Mouse (Mus musculus): ENCODE results near the gene Ciapin1. TPM values are rescaled to one million over a fixed set of nuclear protein-coding genes. Genes with fewer than 3 reads are reported as not detected.
A peak's percentile ranks its signal among the peaks of the same experiment; 100 is the strongest.

Gene Ciapin1
- total RNA-seq (2021), result 10 to 100 TPM; 71.9 to 73.9 TPM

DNA sequence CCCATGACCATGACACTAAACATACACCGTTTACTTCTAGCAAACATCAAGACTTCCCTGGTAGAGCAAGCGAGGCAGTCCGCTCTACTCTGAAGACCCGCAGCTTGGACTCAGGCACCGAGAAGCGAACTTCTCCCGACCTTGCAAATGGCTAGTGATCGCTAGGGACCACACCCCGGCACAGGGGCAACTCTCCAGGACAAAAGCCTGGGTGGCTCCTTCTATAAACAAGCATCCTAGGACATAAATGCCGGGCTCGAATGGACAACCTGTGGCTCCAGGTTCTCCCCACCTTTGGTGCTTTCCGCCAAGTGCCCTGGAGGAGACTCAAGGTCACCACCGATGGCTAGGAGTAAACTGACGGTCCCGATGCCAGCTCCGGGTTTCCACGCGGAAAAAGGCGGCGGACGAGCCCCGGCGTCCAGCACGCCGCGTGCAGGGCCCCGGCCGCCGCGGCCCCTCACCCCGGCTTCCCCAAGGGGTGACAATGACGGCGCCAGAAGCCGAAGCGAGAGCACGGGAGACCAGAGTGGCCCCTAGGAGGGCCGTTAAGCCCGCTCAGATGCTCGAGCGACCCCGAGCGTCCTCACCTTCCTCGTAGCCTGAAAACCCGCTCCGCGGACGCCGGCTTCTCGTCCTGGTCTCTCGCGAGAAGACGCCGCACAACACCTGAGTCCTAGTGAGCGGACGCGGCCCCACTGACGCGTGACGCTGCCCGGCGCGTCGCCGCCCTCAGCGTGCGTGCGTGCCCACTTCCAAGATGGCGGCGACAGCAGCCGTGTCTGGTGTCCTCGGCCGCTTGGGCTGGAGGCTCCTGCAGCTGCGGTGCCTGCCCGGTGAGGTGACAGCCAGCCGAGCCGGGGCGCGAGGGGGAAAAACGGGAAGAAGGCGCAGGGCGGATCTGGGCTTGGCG lies at the start of gene Ciapin1, which contains the start of gene Coq9:
TSS of gene Ciapin1 (minus strand) at position 697 of the 913 bp plus-strand sequence.
TSS of gene Coq9 (plus strand) at position 660 of the 913 bp plus-strand sequence.
- peak; percentile 90 to 94 for DNase-seq

DNA sequence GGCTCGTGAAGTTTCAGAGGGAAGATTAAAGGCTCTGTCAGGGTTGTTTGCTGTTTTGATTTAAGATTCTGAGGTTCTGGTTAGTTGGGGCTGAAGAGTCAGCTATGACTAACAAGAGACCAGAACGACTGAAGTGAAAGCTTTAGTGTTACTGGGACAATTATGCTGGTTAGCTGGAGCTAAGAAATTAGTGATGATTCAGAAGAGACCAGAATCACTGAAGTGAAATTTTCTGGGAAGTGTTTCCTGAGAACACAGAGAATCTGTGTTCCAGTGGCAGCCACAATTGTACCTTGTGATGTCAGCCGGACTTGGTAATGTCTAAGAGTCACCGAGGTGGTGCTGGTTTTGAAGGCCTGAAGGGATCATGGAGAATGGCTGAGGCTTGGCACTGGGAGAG lies 42.6 kb upstream of the Ciapin1 start:
- DNase-seq, result no peak

DNA sequence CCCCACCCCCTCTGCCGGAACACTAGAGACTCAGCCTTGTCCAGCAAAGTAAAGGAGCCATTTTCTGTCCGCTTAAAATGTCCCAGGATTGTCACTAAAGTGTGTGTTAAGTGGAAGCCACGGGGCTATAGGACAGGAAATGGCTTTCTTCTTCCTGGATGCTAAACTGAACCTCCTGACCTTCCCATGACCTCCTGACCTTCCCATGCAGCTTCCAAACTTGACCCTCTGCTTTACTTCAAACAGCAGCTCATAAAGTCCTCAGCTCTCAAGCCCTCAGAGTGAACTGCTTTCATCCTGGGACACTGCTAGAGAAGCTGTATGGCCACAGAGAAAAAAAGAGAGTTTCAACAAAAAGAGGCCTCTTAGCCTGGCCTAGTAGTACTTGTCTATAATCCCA lies 38.7 kb upstream of the Ciapin1 start:
- DNase-seq, result no peak

DNA sequence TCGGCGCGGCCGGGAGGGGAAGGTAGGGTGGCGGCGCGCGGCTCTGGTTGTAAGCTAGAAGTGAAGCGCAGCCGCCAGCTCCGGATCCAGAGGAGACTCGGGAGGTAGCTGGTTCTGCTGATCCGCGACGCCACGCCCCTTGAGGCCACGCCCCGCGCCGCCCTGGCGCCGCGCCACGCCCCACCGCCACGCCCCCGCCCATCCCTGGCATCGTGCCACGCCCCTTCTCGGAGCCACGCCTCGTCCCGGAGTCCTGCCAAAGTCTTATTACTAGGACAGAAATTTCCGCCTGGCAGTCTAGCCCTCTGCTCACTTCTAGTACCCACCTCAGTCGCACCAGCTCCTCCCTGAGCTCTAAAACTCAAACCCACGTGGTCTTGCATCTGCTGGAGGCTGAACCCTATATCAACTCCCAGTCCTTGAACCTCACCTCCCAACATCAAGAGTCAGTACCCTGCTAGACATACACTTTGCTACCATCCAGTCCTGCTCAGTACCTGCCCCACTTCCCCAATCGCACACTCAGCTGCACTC lies 38.1 kb upstream of the Ciapin1 start, which contains the start of gene Dok4:
TSS of gene Dok4 (minus strand) at position 134 of the 534 bp plus-strand sequence.
- peak; percentile 54 to 66 for DNase-seq

DNA sequence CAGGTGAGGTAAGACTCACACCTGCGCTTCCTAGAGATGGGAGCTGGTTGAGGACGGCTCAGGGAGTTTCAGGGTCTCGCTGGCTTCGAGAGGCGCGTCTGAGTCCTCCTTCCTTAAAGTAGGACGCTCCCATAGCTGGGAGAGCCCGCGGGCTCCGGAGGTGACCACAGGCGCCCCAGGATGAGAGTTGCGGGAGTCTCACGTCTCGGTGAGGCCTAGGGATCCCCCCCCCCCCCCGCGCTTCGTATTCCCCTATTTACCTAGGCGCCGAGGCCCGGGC lies 37.7 kb upstream of the Ciapin1 start:
- no peak for DNase-seq

DNA sequence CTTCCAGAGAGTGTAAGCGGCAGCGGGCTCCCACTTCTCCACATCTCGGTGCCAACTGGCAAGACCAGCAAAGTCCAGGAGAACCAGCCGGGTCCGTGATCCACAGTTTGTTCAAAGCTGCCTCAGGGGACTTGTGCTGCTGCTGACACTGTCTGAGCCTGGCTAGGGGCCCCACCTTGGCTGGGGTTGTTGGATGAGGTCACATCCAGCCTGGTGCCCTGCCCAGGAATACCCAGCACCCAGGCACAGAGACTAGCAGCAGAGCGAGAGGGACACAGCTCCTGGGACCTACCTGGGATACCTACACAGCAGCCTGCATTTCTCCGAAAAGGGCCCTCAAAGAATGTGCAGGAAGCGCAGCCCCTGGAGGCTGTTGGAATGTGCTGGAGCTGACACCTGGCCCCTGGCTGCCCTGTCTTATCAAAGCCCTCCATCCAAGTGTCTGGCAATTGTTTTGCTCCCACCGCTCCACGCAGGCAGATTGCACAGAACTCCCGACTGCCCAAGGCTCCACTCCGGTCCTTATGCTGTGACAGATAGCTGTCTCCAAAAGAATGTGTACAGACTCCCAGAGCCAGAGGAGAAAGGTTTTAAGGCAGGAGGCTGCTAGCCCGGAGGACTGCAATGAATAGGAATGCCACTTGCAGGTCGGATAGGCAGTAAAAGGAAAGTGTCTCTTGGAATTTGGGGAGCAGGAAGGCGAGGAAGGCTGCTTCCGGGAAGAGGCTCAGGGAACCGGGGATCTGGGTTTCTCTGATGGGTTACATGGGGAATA lies 37.1 kb upstream of the Ciapin1 start:
- no peak for DNase-seq

DNA sequence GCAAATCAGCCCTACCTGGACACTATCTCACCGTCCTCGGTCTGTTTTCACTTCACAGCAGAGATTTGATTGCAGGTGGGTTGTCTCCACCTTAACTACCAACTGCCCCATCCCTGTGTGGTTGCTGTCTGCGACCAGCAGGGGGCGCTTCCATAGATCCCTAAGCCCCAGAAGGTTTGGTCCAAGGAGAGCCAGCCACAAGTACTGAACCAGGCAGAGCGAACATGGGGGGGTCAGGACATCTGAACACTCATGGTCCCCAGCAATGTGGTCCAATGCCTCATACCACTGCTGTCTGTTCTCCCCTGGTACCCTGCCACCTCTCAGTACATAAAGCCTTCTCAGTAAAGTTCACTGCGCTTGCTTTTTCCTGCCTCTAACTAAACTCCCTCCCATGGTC lies 36.2 kb upstream of the Ciapin1 start:
- peak in 1 of 2 experiments; percentile 63 for DNase-seq

DNA sequence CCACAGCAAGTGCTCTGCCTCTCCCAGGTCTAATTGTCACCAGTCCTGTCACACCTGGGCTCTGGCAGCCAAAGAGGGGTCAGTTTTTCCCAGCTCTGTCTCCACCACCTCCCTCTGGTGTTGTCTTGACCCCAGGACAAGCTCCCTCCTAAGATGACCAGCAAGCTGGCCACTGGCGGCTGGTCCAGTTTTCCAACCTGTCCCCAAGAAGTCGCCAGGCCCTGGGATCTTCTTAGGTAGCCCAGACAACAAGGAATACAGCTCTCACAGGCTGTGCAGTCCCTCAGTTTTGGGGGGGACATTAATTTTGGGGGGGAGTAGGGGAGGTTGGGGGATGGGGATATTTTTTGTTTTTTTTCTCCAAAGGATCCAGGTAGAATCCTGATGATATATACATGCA lies 34.4 kb upstream of the Ciapin1 start:
- no peak for DNase-seq

DNA sequence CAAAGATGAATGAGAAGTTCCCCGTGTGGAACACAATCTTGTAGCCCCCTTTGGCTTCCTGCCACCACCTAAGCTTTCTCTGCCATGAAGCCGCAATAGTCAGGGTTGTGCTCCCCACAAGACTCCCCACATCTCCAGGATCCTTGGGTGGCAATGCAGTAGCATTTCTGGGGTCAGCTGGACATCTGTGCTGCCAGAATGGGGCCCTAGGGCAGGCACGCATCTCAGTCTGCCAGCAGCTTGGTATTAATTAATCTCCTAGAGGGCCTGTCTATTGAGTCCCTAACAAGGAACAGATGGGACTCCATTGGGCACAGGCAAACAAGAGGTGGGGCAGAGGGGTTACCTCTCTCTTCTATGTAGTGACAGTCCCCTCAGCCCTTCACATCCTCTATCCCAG lies 34.0 kb upstream of the Ciapin1 start:
- DNase-seq, result no peak

DNA sequence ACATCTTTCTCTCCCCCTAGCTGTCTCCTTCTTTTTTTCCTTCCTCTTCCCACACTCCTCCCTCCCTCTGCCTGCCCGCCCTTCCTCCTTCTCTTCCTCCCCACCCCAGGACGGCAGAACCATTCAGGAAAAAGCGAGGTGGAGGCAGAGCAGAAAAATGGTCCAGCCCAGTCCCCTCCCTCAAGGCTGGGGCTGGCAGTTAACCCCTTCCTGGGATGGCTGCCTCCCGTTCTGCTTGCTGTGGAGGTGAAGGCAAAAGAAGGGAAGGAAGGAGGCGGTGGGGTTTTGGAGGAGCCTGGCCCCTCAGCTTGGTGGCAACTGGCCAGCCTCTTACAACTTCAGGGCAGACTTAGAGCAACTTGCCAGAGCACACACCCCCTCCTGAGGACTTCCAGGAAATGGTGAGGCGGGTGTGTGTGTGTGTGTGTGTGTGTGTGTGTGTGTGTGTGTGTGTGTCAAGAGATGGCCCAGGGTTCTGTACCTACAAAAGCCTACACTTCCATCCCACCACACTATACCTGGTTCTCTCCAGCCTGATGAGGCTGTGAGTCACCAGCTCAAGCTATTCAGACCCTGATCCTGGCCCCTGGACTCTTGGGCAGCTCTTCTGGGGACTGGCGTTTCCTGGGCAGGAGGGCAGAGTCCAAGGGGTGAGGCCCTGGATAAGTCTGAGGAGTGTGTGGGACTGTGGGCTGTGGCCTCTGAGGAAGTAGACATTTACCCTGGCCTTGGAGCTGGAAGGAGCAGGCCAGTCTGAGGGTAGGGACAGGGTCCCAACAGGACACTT lies 33.1 kb upstream of the Ciapin1 start:
- DNase-seq, result peak; percentile 74 to 81

DNA sequence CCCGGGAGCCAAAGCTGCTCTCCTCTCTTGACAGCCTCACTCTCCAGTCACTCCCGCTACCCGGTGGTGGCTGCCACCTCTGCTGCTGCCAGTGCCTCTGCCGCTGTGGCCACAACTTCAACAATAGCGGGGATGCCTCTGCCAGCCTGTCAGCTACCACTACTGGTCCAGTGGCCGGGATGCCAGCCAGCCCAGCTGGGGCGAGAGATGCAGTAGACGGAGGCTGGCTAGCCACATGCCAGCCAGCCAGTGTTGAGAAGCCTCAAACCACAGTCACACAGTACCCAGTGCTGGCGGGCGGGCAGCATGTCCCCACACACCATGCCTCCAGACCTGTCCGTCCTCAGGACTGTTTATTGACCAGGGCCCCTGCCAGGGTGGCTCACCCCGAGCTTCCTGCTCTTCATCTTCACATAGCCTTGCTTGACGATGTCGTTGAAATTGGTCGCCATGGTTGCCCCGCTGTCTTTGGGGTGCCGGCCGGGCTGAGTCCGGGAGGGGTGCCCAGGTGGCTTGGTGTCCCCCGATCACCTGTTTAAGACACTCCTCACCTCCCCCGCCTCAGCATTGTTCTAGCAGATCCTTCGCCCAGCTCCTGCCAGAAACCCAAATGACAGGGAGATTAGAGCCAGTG lies 32.4 kb upstream of the Ciapin1 start:
- DNase-seq, result peak; percentile 67 to 72

DNA sequence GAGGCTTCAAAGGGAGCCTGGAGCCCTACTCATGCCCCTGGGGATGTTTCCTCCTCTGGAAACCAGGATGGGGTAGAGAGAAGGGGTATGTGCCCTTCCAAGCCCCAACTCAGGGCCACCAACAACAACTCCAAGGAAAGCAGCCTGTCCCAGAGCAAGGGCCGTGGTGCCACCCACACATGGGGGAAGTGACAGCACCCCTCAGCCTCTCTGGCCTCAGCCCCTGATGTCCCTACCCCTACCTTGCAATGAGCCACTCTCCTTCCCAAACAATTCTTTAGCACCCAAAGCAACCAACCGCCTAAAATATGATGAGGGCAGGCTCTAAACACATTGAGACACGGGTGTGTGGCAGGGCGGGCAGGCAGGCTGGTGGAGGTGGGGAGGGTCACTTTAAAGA lies 31.8 kb upstream of the Ciapin1 start:
- no peak for DNase-seq

DNA sequence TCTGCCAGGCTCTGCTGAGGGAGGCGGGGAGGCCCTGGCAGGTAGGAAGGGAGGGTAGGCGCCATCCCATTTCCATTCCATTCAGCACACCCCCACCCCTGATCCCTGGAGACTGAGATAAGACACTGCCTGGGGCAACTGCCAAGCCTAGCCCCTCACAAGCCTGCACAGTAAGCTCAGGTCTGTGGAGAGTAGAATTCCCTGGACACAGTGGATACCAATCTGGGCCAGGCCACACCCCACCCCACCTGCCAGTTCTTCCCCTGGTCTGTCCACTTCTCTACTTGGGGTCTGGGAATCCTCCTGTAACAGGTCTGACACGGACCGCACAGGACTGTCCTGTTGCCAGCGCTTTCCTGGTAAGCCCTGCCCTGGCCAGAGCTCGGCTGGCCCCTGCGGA lies 31.0 kb upstream of the Ciapin1 start:
- DNase-seq, result no peak

DNA sequence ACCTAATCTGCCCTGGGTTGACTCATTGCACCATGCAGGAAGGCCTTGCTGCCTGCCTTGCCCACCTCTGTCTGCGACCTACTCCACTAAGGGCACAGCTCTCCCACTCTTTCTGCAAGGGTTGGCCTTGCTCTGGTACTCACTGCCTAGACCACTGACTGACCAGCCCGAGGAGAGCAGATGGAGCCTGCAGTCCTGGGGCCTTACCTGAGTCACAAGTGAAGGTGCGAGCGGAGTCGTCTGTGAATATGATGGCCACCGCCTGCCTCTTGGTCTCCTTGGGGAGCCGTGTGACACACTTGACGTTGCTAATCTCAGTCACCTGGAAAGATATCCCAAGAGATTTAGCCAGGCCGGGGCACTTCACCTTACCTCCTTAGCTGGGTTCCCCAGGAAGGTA lies 28.8 kb upstream of the Ciapin1 start:
- DNase-seq, result no peak

DNA sequence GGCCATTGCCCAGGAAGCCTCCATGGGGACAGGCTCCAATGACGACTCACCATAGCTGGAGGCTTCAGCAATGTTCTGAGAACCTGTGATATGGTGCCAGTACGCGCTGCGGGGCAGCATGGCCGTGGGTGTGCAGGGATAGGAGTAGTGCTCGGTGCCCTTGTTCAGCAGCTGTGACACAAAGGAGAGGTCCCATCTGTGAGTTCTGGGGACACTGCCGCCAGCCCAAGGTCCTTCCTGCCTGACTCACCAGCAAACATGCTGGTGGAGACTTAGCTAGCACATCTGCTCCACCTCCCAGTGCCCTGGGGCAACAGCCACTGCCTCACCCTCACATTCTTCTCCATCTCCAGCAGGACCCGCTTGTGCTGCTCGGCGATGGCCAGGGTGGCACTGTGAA lies 27.1 kb upstream of the Ciapin1 start:
- no peak for DNase-seq

DNA sequence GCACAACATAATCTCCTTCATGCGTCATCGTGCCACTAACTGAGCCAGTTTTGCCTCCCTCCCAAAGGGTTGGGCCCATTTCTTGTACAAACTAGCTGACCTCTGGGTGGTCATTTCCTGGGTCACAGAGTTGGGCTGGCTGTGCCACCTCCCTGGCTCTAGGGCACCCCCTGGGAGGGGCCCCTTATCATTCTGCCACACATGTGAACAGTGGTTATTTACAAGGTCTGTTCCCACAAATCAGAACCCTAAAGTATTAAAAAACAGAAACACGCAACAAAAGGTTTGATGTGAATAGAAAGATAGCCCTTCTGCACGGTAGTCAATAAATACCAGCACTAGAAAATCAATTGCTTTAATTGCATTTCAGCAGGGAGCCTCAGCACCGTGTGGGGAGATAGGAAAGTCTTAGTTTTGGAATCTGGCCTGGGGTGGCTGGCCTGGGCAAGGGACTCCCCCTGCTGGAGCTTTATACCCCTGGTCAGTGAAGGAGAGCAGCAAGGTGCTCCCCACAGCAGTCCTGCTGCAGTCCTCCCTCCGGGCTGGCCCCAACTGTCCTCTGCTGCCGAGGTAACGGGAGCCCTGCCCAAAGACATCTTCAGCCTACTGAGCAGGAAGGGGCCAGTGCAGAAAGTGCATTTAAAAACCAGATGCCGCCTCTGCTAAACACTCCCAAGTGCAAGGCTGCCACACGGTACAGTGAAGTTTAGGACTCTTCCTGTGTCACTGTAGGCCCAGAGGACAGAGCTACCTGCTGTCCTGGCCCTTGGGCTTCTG lies 25.9 kb upstream of the Ciapin1 start:
- no peak for DNase-seq

DNA sequence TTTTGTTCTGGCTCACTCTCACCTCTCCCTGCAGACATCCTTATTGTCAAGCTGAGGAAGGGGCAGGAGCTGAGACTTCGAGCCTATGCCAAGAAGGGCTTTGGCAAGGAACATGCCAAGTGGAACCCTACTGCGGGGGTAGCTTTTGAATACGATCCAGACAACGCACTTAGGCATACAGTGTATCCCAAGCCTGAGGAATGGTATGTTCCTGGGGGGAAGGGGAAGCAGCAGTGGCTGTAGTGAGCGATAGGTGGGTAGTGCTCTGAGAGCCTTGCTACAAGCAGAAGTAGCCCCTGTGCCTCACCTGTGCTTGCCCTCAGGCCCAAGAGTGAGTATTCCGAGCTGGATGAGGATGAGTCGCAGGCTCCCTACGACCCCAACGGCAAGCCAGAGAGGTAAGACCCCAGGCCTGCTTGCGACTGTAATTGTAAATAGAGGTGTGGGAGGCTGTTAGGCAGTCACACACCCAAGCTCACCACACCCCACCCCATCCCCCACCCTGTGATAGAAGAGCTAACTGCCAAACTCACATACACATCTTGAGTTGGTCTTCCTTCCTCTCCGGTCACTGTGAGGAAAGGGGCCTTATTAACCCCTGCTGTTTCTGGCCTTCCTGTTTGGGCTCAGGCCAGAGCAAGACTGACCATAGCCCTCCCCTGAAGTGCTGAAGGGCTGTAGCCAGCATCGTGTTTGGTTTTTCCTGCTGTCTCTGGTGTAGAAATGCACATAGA lies 24.5 kb upstream of the Ciapin1 start:
- no peak for DNase-seq

DNA sequence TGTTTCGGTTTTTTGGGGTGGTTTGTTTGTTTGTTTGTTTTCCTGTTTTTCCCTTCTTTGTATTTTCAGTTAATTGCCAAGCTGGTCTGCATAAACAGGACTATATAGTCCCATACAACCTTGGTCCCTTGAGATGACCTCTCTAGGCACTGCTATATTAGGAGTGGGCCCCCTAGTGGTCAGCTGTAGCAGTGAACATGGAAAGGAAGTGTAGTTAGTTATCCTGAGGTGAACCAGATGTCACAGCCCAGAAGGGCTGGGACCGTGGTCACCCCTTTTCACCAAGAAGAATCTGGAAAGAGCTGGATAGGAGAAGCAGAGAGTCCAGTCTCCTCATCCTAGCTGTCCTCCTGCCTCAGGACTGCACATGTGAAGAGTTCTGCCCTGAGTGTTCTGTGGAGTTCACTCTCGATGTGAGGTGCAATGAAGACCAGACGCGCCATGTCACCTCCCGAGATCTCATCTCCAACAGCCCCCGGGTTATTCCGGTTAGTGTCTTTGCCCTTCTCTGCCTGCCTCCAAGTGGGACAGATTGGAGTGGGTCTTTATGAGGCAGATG lies 23.3 kb upstream of the Ciapin1 start:
- peak in 1 of 2 experiments; percentile 39 for DNase-seq

DNA sequence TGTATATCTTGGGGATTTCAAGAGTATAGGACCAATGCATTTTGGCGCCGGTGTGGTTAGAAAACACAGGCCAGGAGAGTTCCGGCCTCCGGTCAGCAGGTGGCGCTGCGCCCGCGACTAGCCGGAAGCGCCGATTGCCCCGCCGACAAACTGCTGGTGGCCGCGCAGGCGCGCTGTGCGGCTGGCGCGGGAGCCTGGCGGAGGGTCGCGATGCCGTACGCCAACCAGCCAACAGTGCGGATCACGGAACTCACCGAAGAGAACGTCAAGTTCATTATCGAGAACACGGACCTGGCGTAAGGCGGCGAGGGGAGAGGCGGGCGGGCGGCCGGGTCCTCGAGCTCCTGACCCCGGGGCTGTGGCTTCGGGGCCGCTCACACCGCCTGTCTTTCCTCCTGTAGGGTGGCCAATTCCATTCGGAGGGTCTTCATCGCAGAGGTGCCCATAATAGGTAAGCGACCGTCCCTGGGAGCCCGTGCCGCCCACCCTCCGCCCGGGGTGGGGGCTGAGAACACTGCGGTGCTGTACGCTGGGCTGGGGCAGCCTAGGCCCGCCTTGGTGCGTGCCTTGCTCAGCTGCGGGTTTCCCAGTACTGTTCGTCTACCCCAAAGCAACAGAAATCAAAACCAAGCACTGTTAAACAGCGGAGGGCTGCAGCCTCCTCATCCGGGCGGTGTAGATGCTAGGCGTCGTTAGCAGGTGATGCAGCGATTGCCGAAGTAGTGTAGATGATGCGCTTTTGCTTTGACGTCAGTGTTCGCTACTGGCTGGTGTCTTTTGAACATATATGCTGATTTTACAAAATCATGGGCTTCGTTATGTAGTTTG lies 19.4 kb upstream of the Ciapin1 start, which contains the start of gene Polr2c:
TSS of gene Polr2c (plus strand) at position 105 of the 828 bp plus-strand sequence.
- peak; percentile 91 to 92 for DNase-seq

All from layer of hippocampus, postnatal 36 days (tissue).